Mouse (Mus musculus) left cerebral cortex, postnatal 10 days (tissue): ENCODE results near the gene Plekha7. TPM values are rescaled to one million over a fixed set of nuclear protein-coding genes. Genes with fewer than 3 reads are reported as not detected.
A peak's percentile ranks its signal among the peaks of the same experiment; 100 is the strongest.

Experiments used
- DNase-seq, 2 experiments: peaks; one replicate each; pipeline ENCODE4 v3.0.0; 2021 to 2022; ENCODE audit warnings: low spot score in 2 of 2, mixed read lengths in 1 of 2; ENCODE audit errors: extremely low spot score in 1 of 2
- intact Hi-C: fragments of 180-260 bp; cut with DNase I; formaldehyde crosslinking; loops from one replicate; pipeline ENCODE4 v1.15.1; 2025
- total RNA-seq, 2 experiments: library from RNA; stranded (reverse); gene quantifications; 2 replicates each; pipeline ENCODE4 v1.2.3; 2021

Plekha7 gene
- total RNA-seq, 2 experiments from 2014 or later, result 18.7 to 23.6 TPM

DNA sequence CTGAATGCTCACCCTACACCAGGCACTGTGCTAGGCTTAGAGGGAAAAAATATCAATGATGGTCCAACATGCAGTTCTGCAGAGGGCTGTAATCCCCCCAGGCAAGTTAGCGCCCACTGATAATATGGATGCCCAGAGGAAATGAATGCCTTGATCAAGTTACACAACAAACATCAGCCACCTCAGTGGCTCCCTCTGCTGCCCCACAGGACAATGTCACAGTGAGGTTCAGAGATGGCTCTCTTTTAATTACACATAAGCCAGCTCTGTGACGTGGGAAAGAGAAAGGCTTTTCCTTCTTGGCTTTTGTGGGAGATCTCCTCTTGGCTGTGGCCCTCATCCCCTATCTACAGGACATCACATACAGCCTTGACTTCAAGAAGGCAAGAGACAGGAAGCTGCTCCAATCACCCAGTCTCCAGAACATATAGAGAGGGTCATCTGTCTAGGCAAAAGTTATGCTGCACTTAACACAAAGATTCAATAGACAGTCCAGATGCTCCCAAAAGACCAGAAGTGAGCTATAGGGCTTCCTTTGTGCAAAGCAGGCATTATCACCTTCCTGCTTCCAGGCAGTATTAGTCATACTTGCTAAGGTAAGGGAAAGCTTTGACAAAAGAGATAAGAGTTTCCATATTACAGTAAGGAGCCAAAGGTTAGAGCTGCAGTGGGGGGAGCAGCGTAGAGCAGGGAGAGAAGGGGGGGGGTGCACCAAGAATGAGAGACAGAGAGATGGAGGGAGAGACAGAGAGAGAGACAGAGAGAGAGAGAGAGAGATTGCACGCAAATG, 47.2 kb downstream of the Plekha7 start:
- intact Hi-C loops, result loop anchor here (5.0 kb wide), 1 partner anchor 61 kb away; no protein-coding TSS in a partner anchor
- no peak for DNase-seq

GRCm38 (mm10) chr7:116258464-116259185, 49.6 kb downstream of the Plekha7 start:
- DNase-seq, result peak; percentile 50 to 68
- intact Hi-C loops, result no loop called here

DNA sequence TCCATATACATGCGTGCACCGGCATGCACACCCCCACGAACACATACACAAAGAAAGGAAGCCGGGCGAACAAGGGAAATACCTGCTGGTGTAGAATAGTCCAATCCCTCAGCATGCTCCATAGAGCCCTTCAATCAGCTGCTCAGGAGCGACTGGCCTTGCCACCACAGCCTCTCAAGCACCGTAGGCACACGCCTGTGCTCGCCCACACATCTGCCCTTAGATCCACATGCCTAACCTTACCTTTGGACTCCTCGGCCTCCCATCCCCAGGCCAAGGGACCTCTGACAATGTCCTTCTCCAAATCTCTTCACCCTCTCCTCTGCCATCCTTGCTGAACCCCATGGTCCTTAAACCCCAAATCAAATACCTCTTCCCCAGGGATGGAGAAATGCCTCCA, 50.2 kb downstream of the Plekha7 start:
- intact Hi-C loops, result no loop called here
- DNase-seq, result no peak

- intact Hi-C loops, result no loop called here
- no peak for DNase-seq
Measured at GRCm38 (mm10) chr7:116255664-116256063, 52.5 kb downstream of the Plekha7 start.

DNA sequence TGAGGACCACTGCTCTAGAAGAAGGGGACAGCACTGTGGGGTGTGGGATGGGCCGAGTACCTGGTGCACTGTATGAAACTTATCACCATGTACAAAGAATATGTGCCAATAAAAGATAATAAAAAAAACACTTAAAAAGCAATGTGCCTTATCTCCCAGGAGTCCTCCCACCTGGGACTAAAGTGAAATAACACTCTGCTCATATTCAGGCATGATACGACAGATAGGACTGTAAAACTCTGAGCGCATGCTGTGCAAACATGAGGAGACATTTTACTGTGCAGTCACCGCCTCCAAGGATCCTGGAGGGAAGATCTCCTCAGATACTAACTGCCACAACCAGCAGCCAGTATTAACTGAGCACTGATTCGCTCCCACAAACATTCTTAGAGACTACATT, 53.5 kb downstream of the Plekha7 start:
- intact Hi-C loops, result no loop called here

GRCm38 (mm10) chr7:116252470-116252869, 55.7 kb downstream of the Plekha7 start:
- intact Hi-C loops, result no loop called here
- DNase-seq, result no peak

More for the DNA sequence above, 53.5 kb downstream of the Plekha7 start:
- DNase-seq, result no peak

GRCm38 (mm10) chr7:116251516-116251915, 56.7 kb downstream of the Plekha7 start:
- intact Hi-C loops, result no loop called here
- no peak for DNase-seq

DNA sequence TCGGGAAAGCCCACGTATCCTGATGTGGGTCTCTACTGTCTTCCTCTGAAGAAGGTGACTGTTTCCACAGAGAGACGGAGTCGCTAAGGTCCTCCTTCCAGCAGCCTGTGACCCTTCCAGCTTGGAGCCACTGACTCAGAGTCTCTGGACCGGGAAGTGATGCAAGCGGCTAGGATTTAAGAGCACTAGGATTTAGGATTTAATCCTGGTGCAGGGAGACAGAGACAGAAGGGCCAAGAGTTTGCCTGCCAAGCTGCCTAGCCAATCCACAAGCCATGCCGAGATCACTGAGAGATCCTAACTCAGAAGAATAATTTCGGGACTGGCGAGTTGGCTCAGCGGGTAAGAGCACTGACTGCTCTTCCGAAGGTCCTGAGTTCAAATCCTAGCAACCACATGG, 59.6 kb downstream of the Plekha7 start:
- DNase-seq, result no peak
- intact Hi-C loops, result loop anchor here (5.0 kb wide), 1 partner anchor 86 kb away; no protein-coding TSS in a partner anchor

- intact Hi-C loops, result loop anchor here (2.0 to 5.0 kb wide), 2 partner anchors 75 to 85 kb away; no protein-coding TSS in a partner anchor
- no peak for DNase-seq
Measured at GRCm38 (mm10) chr7:116247377-116247729, 60.8 kb downstream of the Plekha7 start.

DNA sequence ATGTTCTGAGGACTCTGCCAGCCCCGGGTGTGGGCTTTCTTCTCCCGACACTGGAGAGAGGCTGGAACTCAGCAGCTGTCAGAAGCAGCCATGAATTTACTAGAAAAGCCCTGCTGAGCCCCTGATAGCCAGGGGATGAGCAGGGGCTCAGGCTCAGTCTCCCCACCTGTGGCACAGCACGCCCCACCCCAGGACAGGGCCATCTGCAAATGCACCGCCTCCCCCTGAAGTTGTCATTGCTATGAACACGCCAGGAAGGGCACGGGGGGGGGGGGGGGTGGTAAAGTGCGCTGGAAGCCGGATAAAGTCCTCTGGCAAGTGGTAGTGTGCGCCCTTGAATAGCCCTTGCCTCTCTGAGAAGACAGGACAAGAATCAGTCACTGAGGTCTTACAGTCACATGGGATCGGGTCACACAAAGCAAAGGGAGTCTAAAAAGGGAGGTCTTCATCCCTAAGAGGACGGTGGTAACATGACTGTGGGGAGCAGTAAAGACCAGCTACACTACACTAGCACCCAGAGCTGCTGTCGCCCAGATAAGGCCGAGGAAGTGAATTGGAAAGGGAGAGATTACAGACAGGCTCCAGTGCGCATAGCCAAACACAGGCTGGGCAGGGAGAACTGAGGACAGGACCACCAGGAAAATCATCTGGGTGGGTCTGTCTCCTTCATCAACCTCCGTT, 61.3 kb downstream of the Plekha7 start:
- DNase-seq, result no peak
- intact Hi-C loops, result loop anchor here (2.0 to 5.0 kb wide), 2 partner anchors 76 to 85 kb away; no protein-coding TSS in a partner anchor

DNA sequence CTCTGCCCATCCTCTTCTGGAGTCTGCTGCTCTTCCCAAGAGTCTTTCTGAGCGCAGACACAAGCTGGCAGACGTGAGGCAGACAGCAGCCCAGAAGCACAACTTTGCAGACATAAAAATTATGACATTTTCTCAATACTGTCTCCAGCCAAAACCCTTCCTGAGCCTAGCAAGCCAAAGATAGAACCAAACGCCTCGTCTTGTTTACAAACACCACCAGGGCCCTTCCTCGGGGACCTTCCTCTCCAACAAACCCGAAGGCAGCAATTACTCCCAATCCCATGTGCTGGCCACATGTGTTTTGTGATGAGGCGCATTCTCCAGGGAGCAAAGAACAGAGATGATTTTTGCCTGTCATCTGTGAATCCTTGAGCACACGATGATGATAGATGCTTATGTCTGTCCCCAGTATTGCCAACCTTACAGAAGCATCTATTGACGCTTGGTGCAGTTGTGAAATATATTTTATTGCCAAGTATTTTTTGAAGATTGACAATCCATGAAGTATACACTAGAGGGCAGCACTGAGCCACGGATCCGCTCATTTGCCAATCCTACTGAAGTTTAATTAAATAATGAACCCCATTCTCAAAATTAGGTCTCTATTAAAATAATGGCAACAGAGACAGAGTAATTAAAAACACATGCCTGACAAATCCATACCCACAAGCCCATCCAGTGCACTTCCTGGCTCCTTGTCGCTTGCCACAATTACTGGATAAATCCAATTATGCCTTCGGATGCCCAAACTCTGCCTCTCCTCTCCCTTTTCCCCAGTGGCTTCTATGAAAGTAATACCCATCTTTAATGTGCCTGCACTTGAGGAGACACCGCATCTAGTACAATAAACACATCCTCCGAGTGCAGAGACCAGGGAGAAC, 62.1 kb downstream of the Plekha7 start:
- intact Hi-C loops, result loop anchor here (2.0 to 5.0 kb wide), 2 partner anchors 77 to 84 kb away; no protein-coding TSS in a partner anchor
- DNase-seq, result no peak

GRCm38 (mm10) chr7:116244302-116245165, 63.6 kb downstream of the Plekha7 start:
- intact Hi-C loops, result loop anchor here (5.0 kb wide), 1 partner anchor 82 kb away; no protein-coding TSS in a partner anchor
- no peak for DNase-seq

- DNase-seq, result no peak
- intact Hi-C loops, result no loop called here
Measured at GRCm38 (mm10) chr7:116242810-116243209, 65.4 kb downstream of the Plekha7 start.

DNA sequence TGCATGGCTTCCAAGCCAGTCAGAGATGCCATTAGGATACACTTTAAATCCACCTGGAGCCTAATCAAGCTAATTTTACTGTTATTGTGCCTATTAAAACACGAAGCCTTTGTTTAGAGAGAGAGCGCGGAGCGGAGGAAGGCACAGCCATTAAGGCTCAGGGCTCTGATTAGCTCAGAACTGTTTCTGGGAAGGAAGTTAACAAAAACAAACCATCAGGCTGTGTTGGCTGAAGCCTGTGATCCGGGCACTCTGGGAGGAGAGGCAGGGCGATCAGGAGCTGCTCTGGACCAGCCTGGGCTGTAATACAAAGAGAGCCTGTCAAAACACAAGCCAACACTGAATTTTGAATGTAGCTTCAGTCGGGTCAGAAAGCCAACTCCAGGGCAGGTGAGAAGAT, 66.6 kb downstream of the Plekha7 start:
- no peak for DNase-seq
- intact Hi-C loops, result no loop called here

DNA sequence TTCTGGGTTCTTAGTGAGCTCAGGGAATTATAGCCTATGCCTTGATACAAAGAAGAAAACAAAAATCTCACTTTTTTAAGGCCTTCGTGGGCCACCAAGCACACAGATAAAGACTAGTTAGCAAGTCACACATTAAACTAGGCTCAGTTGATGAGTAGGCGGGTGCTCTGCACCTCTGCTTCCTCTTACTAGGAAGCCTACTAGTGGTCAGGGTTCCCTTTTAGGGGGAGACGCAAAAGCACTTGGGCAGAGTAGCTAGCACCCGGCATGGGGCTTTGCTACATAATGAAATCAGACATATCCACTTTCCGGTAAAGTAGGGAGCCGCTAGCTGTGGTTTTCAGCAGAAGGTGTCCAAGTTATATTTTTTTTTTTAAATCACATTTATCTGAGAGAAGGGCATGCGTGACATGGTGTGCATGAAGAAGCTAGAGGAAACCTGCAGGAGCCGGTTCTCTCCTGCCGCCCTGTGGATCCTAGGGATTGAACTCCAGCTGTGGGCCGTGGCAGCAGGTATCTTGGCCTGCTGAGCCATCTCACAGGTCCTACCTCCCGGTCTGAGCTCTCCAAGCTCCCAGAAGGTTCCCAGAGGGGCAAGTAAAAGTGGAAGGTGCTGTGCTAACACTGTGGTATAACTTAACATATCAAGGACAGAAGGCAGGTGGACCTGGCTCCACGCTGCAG, 67.2 kb downstream of the Plekha7 start:
- intact Hi-C loops, result no loop called here
- no peak for DNase-seq

GRCm38 (mm10) chr7:116240353-116240752, 67.8 kb downstream of the Plekha7 start:
- DNase-seq, result no peak
- intact Hi-C loops, result no loop called here

- DNase-seq, result no peak
- intact Hi-C loops, result no loop called here
Measured at GRCm38 (mm10) chr7:116238320-116238719, 69.9 kb downstream of the Plekha7 start.
